Mouse (Mus musculus) intestine, postnatal 0 days (tissue): ENCODE results near the gene Eif4enif1. TPM values are rescaled to one million over a fixed set of nuclear protein-coding genes. Genes with fewer than 3 reads are reported as not detected.

Experiments used
- ATAC-seq: fragments of 200-750 bp; cut with Nextera tagmentation; 2 replicates; pipeline ENCODE4 v1.8.0; 2017; ENCODE audit warnings: mild to moderate bottlenecking, moderate TSS enrichment, moderate library complexity
- H3K27ac ChIP-seq: fragments of 300-500 bp; sonication (generic); 2 replicates; pipeline ENCODE4 v1.5.1; 2014; ENCODE audit warnings: mild to moderate bottlenecking, low read depth, low read length, moderate library complexity
- H3K27me3 ChIP-seq: fragments of 300-500 bp; sonication (generic); replicated peaks from 2 replicates; pipeline ENCODE4 v1.6.1; 2014; ENCODE audit warnings: low read length, mixed read lengths; ENCODE audit not compliant: control insufficient read depth, insufficient read depth
- H3K36me3 ChIP-seq: fragments of 300-500 bp; sonication (generic); 2 replicates; pipeline ENCODE4 v1.6.1; 2014; ENCODE audit warnings: mild to moderate bottlenecking, moderate library complexity; ENCODE audit not compliant: control insufficient read depth, insufficient read depth
- H3K4me1 ChIP-seq: fragments of 300-500 bp; sonication (generic); replicated peaks from 2 replicates; pipeline ENCODE4 v1.6.1; 2014; ENCODE audit warnings: antibody characterized with exemption, low read length, mixed read lengths; ENCODE audit not compliant: control insufficient read depth, insufficient read depth
- H3K4me2 ChIP-seq: fragments of 300-500 bp; sonication (generic); replicated peaks from 2 replicates; pipeline ENCODE4 v1.6.1; 2014; ENCODE audit warnings: low read depth, mild to moderate bottlenecking, moderate library complexity
- H3K4me3 ChIP-seq: fragments of 300-500 bp; sonication (generic); 2 replicates; pipeline ENCODE4 v1.5.1; 2014; ENCODE audit warnings: low read depth, low read length
- H3K9ac ChIP-seq: fragments of 300-500 bp; sonication (generic); 2 replicates; pipeline ENCODE4 v1.6.1; 2014; ENCODE audit warnings: mild to moderate bottlenecking, low read depth, low read length
- H3K9me3 ChIP-seq: fragments of 300-500 bp; sonication (generic); 2 replicates; pipeline ENCODE4 v1.6.1; 2016; ENCODE audit warnings: mixed run types; ENCODE audit not compliant: control insufficient read depth
- CTCF ChIP-seq: sonication (generic); IDR thresholded peaks from 2 replicates; pipeline ENCODE4 v1.5.1; 2016; ENCODE audit warnings: low read depth, mild to moderate bottlenecking, control low read depth, antibody characterized with exemption, moderate library complexity
- WGBS: fragments of 180-500 bp; shearing (Covaris S2); extraction: QIAGEN DNeasy Blood & Tissue Kit; methylation state at CpG from one replicate; pipeline ENCODE4 v1.1.7; 2014; 5-methylcytosine and 5-hydroxymethylcytosine counted together
- polyA plus RNA-seq: library from polyadenylated mRNA; unstranded; fragments of >200 nt; fragmentation: Nextera tagmentation; extraction: Ambion mirVana; gene quantifications from 2 replicates; pipeline ENCODE4 v1.2.1, GENCODE M21; 2015

Gene Eif4enif1
- polyA plus RNA-seq, 1 experiment from 2014 or later, result 14.3 TPM

GRCm38 (mm10) chr11:3223105-3223504 is 20.9 kb downstream of the Eif4enif1 start:
- H3K36me3 ChIP-seq, result peaks cover 52% of the 10 kb centered on the region
- TF ChIP-seq CTCF, result no peak
- no peak for ATAC-seq

GRCm38 (mm10) chr11:3227113-3227512 is 24.9 kb downstream of the Eif4enif1 start:
- Histone ChIP-seq H3K9me3 (no peaks in the 10 kb centered on the region), H3K27ac (no peak overlapping the region), H3K4me1 (no peaks in the 10 kb centered on the region), H3K4me3 (no peak overlapping the region), H3K4me2 (no peak overlapping the region), H3K36me3 (peaks cover 66% of the 10 kb centered on the region), H3K27me3 (no peaks in the 10 kb centered on the region), H3K9ac (no peak overlapping the region)
- no peak for TF ChIP-seq CTCF
- WGBS, result 87% methylated on average over 3 of the region's 3 CpGs
- ATAC-seq, result no peak

More at GRCm38 (mm10) chr11:3223105-3223504, 20.9 kb downstream of the Eif4enif1 start:
- H3K4me2 ChIP-seq, result no peak overlapping the region
- H3K9me3 ChIP-seq, result no peaks in the 10 kb centered on the region
- 60% methylated on average over 5 of the region's 5 CpGs for WGBS
- H3K4me3 ChIP-seq, result no peak overlapping the region
- no peaks in the 10 kb centered on the region for H3K4me1 ChIP-seq
- no peak overlapping the region for H3K9ac ChIP-seq
- no peaks in the 10 kb centered on the region for H3K27me3 ChIP-seq
- no peak overlapping the region for H3K27ac ChIP-seq

- H3K9ac ChIP-seq, result no peak overlapping the region
- WGBS, result 79% methylated on average over 3 of the region's 3 CpGs
- no peak overlapping the region for H3K27ac ChIP-seq
- H3K36me3 ChIP-seq, result peaks cover 64% of the 10 kb centered on the region
- no peaks in the 10 kb centered on the region for H3K27me3 ChIP-seq
- no peak for TF ChIP-seq CTCF
- no peak overlapping the region for H3K4me3 ChIP-seq
- ATAC-seq, result no peak
- H3K4me2 ChIP-seq, result no peak overlapping the region
- H3K4me1 ChIP-seq, result no peaks in the 10 kb centered on the region
- no peaks in the 10 kb centered on the region for H3K9me3 ChIP-seq
These were observed 30.1 kb downstream of the Eif4enif1 start for GRCm38 (mm10) chr11:3232248-3232647.

GRCm38 (mm10) chr11:3233704-3234103 is 31.5 kb downstream of the Eif4enif1 start:
- Histone ChIP-seq H3K9ac (no peak overlapping the region), H3K36me3 (peaks cover 67% of the 10 kb centered on the region), H3K27me3 (no peaks in the 10 kb centered on the region), H3K27ac (no peak overlapping the region), H3K4me2 (no peak overlapping the region), H3K4me1 (no peaks in the 10 kb centered on the region), H3K4me3 (no peak overlapping the region), H3K9me3 (no peaks in the 10 kb centered on the region)
- no peak for ATAC-seq
- WGBS, result 92% methylated on average over 4 of the region's 4 CpGs
- no peak for TF ChIP-seq CTCF

GRCm38 (mm10) chr11:3235277-3235676 is 33.1 kb downstream of the Eif4enif1 start:
- Histone ChIP-seq H3K4me2 (no peak overlapping the region), H3K4me3 (no peak overlapping the region), H3K27ac (peak overlapping the region; percentile 8; the same call in 1 of the 2 replicates), H3K9me3 (no peaks in the 10 kb centered on the region), H3K4me1 (no peaks in the 10 kb centered on the region), H3K27me3 (no peaks in the 10 kb centered on the region), H3K36me3 (peaks cover 64% of the 10 kb centered on the region), H3K9ac (no peak overlapping the region)
- 88% methylated on average over 5 of the region's 5 CpGs for WGBS
- no peak for TF ChIP-seq CTCF
- ATAC-seq, result no peak

DNA sequence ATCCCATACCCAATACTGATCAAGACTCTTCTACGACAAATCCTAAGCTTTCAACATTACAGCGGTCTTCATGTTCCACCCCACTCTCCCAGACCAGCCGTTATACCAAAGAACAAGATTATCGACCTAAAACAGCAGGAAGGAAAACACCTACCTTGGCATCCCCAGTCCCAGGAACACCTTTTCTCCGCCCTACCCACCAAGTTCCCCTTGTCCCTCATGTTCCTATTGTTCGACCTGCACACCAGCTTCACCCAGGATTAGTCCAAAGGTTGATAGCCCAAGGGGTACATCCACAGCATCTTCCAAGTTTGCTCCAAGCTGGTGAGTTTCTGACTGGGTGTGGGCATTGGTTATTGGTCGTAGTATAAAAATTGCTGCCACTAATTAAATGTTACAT is 40.2 kb downstream of the Eif4enif1 start:
- peaks cover 81% of the 10 kb centered on the region for H3K36me3 ChIP-seq
- no peaks in the 10 kb centered on the region for H3K4me1 ChIP-seq
- no peak overlapping the region for H3K4me2 ChIP-seq
- no peak for ATAC-seq
- 89% methylated on average over 7 of the region's 7 CpGs for WGBS
- H3K27ac ChIP-seq, result no peak overlapping the region
- no peak overlapping the region for H3K4me3 ChIP-seq
- no peak overlapping the region for H3K9ac ChIP-seq
- H3K9me3 ChIP-seq, result no peaks in the 10 kb centered on the region
- H3K27me3 ChIP-seq, result no peaks in the 10 kb centered on the region
- no peak for TF ChIP-seq CTCF

DNA sequence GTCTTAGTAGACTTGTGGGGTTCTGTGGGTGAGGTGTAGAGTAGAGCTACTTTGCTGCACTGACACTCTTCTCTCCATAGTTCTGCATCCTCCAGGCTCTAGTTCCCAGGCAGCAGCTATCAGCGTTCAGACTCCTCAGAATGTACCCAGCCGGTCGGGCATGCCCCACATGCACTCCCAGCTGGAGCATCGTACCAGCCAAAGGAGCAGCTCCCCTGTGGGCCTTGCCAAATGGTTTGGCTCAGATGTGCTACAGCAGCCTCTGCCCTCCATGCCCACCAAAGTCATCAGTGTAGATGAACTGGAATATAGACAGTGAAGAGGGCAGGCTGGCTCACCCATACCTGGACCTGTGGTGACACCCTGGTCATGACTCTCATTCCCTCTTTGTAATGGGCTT is 41.6 kb downstream of the Eif4enif1 start:
- Histone ChIP-seq H3K4me2 (no peak overlapping the region), H3K9ac (no peak overlapping the region), H3K27me3 (no peaks in the 10 kb centered on the region), H3K4me3 (no peak overlapping the region), H3K4me1 (no peaks in the 10 kb centered on the region), H3K9me3 (no peaks in the 10 kb centered on the region), H3K36me3 (peaks cover 86% of the 10 kb centered on the region), H3K27ac (no peak overlapping the region)
- 75% methylated on average over 4 of the region's 4 CpGs for WGBS
- ATAC-seq, result no peak
- no peak for TF ChIP-seq CTCF
